Mouse (Mus musculus) lung, embryonic 16.5 days (tissue): Measurements from ENCODE around the gene Lims1. TPM values are rescaled to one million over a fixed set of nuclear protein-coding genes. Genes with fewer than 3 reads are reported as not detected.

Experiments
- ATAC-seq: fragments of 200-750 bp; cut with Nextera tagmentation; 2 replicates; pipeline ENCODE4 v1.8.0; 2017; ENCODE audit warnings: low read depth, mild to moderate bottlenecking, moderate library complexity
- H3K27ac ChIP-seq: fragments of 300-500 bp; sonication (generic); 2 replicates; pipeline ENCODE4 v1.5.1; 2014; ENCODE audit warnings: mild to moderate bottlenecking, control low read depth, low read length
- H3K27me3 ChIP-seq: fragments of 300-500 bp; sonication (generic); 2 replicates; pipeline ENCODE4 v1.6.1; 2014; ENCODE audit warnings: low read depth, low read length, mixed read lengths; ENCODE audit not compliant: control insufficient read depth, insufficient read depth
- H3K36me3 ChIP-seq: fragments of 300-500 bp; sonication (generic); 2 replicates; pipeline ENCODE4 v1.6.1; 2014; ENCODE audit warnings: low read length; ENCODE audit not compliant: control insufficient read depth, insufficient read depth
- H3K4me1 ChIP-seq: fragments of 300-500 bp; sonication (generic); replicated peaks from 2 replicates; pipeline ENCODE4 v1.6.1; 2014; ENCODE audit warnings: low read length, mixed read lengths; ENCODE audit not compliant: control insufficient read depth, insufficient read depth
- H3K4me2 ChIP-seq: fragments of 300-500 bp; sonication (generic); 2 replicates; pipeline ENCODE4 v1.6.1; 2014; ENCODE audit warnings: low read depth, low read length, control low read depth
- H3K4me3 ChIP-seq: fragments of 300-500 bp; sonication (generic); 2 replicates; pipeline ENCODE4 v1.5.1; 2014; ENCODE audit warnings: mild to moderate bottlenecking, low read length, control low read depth
- H3K9ac ChIP-seq: fragments of 300-500 bp; sonication (generic); 2 replicates; pipeline ENCODE4 v1.6.1; 2014; ENCODE audit warnings: low read length, control low read depth
- H3K9me3 ChIP-seq: fragments of 300-500 bp; sonication (generic); 2 replicates; pipeline ENCODE4 v1.6.1; 2016; ENCODE audit warnings: low read length; ENCODE audit not compliant: control insufficient read depth
- WGBS: fragments of 180-500 bp; shearing (Covaris S2); extraction: QIAGEN DNeasy Blood & Tissue Kit; methylation state at CpG from one replicate; pipeline ENCODE4 v1.1.7; 2014; 5-methylcytosine and 5-hydroxymethylcytosine counted together
- polyA plus RNA-seq: library from polyadenylated mRNA; unstranded; fragments of >200 nt; fragmentation: Nextera tagmentation; extraction: Ambion mirVana; gene quantifications from 2 replicates; pipeline ENCODE4 v1.2.1, GENCODE M21; 2015

The Lims1 gene
- polyA plus RNA-seq, 1 experiment from 2014 or later, result 237 TPM

- Histone ChIP-seq H3K9ac (no peak overlapping the region), H3K4me3 (no peak overlapping the region), H3K27ac (peak overlapping the region; percentile 10; the same call in 1 of the 2 replicates), H3K9me3 (no peaks in the 10 kb centered on the region), H3K36me3 (no peaks in the 10 kb centered on the region), H3K4me1 (peaks cover 30% of the 10 kb centered on the region), H3K27me3 (no peaks in the 10 kb centered on the region), H3K4me2 (no peak overlapping the region)
- ATAC-seq, result no peak
- WGBS, result 46% methylated on average over 6 of the region's 6 CpGs
These were observed 49.3 kb downstream of the Lims1 start for GRCm38 (mm10) chr10:58372430-58373030.

- H3K36me3 ChIP-seq, result no peaks in the 10 kb centered on the region
- H3K4me1 ChIP-seq, result peaks cover 30% of the 10 kb centered on the region
- H3K9ac ChIP-seq, result no peak overlapping the region
- no peak overlapping the region for H3K4me2 ChIP-seq
- no peak for ATAC-seq
- H3K27ac ChIP-seq, result no peak overlapping the region
- no peaks in the 10 kb centered on the region for H3K9me3 ChIP-seq
- H3K27me3 ChIP-seq, result no peaks in the 10 kb centered on the region
- no peak overlapping the region for H3K4me3 ChIP-seq
These were observed 50.6 kb downstream of the Lims1 start for GRCm38 (mm10) chr10:58373829-58374228.

- ATAC-seq, result no peak
These were observed 54.4 kb downstream of the Lims1 start for GRCm38 (mm10) chr10:58377592-58378197.

GRCm38 (mm10) chr10:58378380-58378779 lies 55.1 kb downstream of the Lims1 start:
- no peaks in the 10 kb centered on the region for H3K27me3 ChIP-seq
- no peak for ATAC-seq
- no peak overlapping the region for H3K4me2 ChIP-seq
- no peaks in the 10 kb centered on the region for H3K9me3 ChIP-seq
- H3K9ac ChIP-seq, result no peak overlapping the region
- H3K36me3 ChIP-seq, result no peaks in the 10 kb centered on the region
- H3K4me3 ChIP-seq, result no peak overlapping the region
- H3K4me1 ChIP-seq, result peaks cover 18% of the 10 kb centered on the region
- H3K27ac ChIP-seq, result no peak overlapping the region
- WGBS, result 41% methylated on average over 1 of the region's 1 CpGs

More at GRCm38 (mm10) chr10:58377592-58378197, 54.4 kb downstream of the Lims1 start:
- Histone ChIP-seq H3K9me3 (no peaks in the 10 kb centered on the region), H3K4me2 (no peak overlapping the region), H3K27me3 (no peaks in the 10 kb centered on the region), H3K4me3 (no peak overlapping the region), H3K27ac (no peak overlapping the region), H3K9ac (no peak overlapping the region), H3K36me3 (no peaks in the 10 kb centered on the region), H3K4me1 (peaks cover 13% of the 10 kb centered on the region)
- 33% methylated on average over 4 of the region's 4 CpGs for WGBS

GRCm38 (mm10) chr10:58379699-58380098 lies 56.4 kb downstream of the Lims1 start:
- WGBS, result 95% methylated on average over 1 of the region's 1 CpGs
- peaks cover 29% of the 10 kb centered on the region for H3K4me1 ChIP-seq

GRCm38 (mm10) chr10:58381904-58382303 lies 58.6 kb downstream of the Lims1 start:
- Histone ChIP-seq H3K36me3 (no peaks in the 10 kb centered on the region), H3K4me2 (no peak overlapping the region), H3K4me1 (peaks cover 34% of the 10 kb centered on the region), H3K27ac (peak overlapping the region; percentile 88), H3K27me3 (no peaks in the 10 kb centered on the region), H3K9ac (no peak overlapping the region), H3K9me3 (no peaks in the 10 kb centered on the region), H3K4me3 (no peak overlapping the region)
- WGBS, result 57% methylated on average over 1 of the region's 1 CpGs
- peak; percentile 36; the same call in 1 of the 2 replicates for ATAC-seq

More at GRCm38 (mm10) chr10:58379699-58380098, 56.4 kb downstream of the Lims1 start:
- Histone ChIP-seq H3K27me3 (no peaks in the 10 kb centered on the region), H3K27ac (no peak overlapping the region), H3K9ac (no peak overlapping the region), H3K4me3 (no peak overlapping the region), H3K4me2 (no peak overlapping the region), H3K9me3 (no peaks in the 10 kb centered on the region), H3K36me3 (no peaks in the 10 kb centered on the region)
- no peak for ATAC-seq

GRCm38 (mm10) chr10:58382621-58383101 lies 59.4 kb downstream of the Lims1 start:
- WGBS, result 23% methylated on average over 3 of the region's 3 CpGs
- Histone ChIP-seq H3K9ac (no peak overlapping the region), H3K4me3 (no peak overlapping the region), H3K9me3 (no peaks in the 10 kb centered on the region), H3K36me3 (no peaks in the 10 kb centered on the region), H3K4me2 (no peak overlapping the region), H3K4me1 (peaks cover 34% of the 10 kb centered on the region), H3K27me3 (no peaks in the 10 kb centered on the region), H3K27ac (peak overlapping the region; percentile 88)
- ATAC-seq, result peak; percentile 51

- peaks cover 34% of the 10 kb centered on the region for H3K4me1 ChIP-seq
- no peaks in the 10 kb centered on the region for H3K9me3 ChIP-seq
- no peaks in the 10 kb centered on the region for H3K36me3 ChIP-seq
- no peak overlapping the region for H3K9ac ChIP-seq
- peak; percentile 52 for ATAC-seq
- H3K4me3 ChIP-seq, result no peak overlapping the region
- peak overlapping the region; percentile 88 for H3K27ac ChIP-seq
- H3K4me2 ChIP-seq, result no peak overlapping the region
- 15% methylated on average over 3 of the region's 3 CpGs for WGBS
- no peaks in the 10 kb centered on the region for H3K27me3 ChIP-seq
These were observed 60.0 kb downstream of the Lims1 start for GRCm38 (mm10) chr10:58383282-58383681.

GRCm38 (mm10) chr10:58383761-58384160 lies 60.5 kb downstream of the Lims1 start:
- no peaks in the 10 kb centered on the region for H3K9me3 ChIP-seq
- no peak for ATAC-seq
- peak overlapping the region; percentile 81 for H3K27ac ChIP-seq
- WGBS, result 77% methylated on average over 2 of the region's 2 CpGs
- no peak overlapping the region for H3K4me3 ChIP-seq
- H3K9ac ChIP-seq, result no peak overlapping the region
- H3K4me1 ChIP-seq, result peaks cover 34% of the 10 kb centered on the region
- H3K4me2 ChIP-seq, result no peak overlapping the region
- no peaks in the 10 kb centered on the region for H3K36me3 ChIP-seq
- no peaks in the 10 kb centered on the region for H3K27me3 ChIP-seq
